Mouse (Mus musculus) embryo, embryonic 10.5 days (tissue): Measurements from ENCODE around the gene Olfr1193.
"Not testable (repeated sequence)": the region's sequence is repeated elsewhere in the genome, so short reads cannot be mapped to it uniquely, and the experiment has no call there.

Source experiments
- DNase-seq: peaks from one replicate; pipeline ENCODE4 v3.0.0-alpha.2; 2015; ENCODE audit warnings: low spot score

Olfr1193 gene

DNA sequence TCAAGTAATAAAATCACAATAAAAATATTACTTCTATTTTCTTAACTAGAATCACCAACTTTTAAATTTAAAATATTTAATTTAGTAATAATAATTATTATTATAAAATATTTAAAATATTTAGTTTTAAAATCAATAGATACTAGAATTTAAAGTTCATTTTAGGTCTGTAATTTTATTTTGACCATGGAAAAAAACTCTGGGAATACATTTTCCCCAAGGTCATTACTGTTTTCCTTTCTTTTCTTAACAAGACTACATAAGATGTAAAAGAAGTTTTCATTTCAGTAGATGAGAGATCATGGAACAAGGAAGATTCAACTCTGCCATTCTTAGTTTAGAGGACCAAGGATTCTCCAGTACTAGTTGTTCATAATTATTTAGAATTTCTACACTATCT, at the start of gene Olfr1193:
Gene Olfr1193, plus strand, starts transcription at position 301 of the 400 bp plus-strand sequence.
- not testable (repeated sequence) for DNase-seq

DNA sequence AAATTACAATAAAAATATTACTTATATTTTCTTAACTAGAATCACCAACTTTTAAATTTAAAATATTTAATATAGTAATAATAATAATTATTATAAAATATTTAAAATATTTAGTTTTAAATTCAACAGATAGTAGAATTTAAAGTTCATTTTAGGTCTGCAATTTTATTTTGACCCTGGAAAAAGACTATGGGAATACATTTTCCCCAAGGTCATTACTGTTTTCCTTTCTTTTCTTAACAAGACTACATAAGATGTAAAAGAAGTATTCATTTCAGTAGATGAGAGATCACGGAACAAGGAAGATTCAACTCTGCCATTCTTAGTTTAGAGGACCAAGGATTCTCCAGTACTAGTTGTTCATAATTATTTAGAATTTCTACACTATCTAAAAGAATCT, 35.2 kb upstream of the Olfr1193 start, which contains the start of gene Olfr1191-ps1:
Gene Olfr1191-ps1, plus strand, starts transcription at position 301 of the 400 bp plus-strand sequence.
- not testable (repeated sequence) for DNase-seq

DNA sequence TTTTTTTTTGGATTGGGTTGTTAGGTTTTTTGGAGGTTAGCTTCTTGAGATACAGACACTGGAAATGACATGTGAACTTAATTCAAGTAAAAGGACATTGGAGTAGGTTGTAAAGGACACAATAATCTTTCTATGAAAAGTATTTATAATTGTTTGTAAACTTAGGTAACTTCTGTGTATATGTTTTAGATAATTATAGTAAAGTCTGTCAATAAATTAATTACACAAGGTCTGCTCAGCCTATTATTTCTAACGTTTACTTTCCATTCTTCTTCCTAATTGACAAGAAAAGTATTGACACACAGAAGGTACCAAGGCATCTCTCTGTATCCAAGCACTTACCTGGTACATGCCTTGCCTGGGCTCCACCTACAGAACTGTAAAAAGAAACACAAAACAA, 27.2 kb upstream of the Olfr1193 start, which contains the start of gene Olfr1192-ps1:
Gene Olfr1192-ps1, plus strand, starts transcription at position 301 of the 400 bp plus-strand sequence.
- DNase-seq, result no peak

DNA sequence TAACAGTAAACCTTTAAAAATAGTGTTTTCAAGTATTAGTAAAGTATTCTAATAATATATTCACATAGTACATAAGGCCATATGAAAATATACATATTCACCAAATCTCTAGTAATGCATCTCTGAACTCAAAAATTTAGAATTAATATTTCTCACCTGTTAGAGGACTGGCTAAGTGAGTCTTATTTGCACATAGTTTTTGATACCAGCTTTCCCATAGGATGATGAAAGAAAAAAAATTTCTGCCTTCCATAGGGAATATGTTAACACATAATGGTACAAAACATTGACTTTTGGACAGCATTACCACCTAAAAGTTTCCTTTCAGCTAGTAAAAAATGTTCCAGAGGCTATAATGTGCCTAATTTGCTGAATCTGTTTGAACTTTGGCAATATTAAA, 13.7 kb downstream of the Olfr1193 start, which contains the start of gene Olfr1195:
Gene Olfr1195, minus strand, starts transcription at position 101 of the 400 bp plus-strand sequence.
- DNase-seq, result no peak

- DNase-seq, result no peak
These were observed 29.1 kb downstream of the Olfr1193 start, which contains the start of gene Olfr1196 for GRCm38 (mm10) chr2:88704497-88704896. Olfr1196 (minus strand) TSS chr2:88704597.
